Mouse (Mus musculus): ENCODE data around the gene Apol7a.
A peak's percentile ranks its signal among the peaks of the same experiment; 100 is the strongest.

The Apol7a gene

DNA sequence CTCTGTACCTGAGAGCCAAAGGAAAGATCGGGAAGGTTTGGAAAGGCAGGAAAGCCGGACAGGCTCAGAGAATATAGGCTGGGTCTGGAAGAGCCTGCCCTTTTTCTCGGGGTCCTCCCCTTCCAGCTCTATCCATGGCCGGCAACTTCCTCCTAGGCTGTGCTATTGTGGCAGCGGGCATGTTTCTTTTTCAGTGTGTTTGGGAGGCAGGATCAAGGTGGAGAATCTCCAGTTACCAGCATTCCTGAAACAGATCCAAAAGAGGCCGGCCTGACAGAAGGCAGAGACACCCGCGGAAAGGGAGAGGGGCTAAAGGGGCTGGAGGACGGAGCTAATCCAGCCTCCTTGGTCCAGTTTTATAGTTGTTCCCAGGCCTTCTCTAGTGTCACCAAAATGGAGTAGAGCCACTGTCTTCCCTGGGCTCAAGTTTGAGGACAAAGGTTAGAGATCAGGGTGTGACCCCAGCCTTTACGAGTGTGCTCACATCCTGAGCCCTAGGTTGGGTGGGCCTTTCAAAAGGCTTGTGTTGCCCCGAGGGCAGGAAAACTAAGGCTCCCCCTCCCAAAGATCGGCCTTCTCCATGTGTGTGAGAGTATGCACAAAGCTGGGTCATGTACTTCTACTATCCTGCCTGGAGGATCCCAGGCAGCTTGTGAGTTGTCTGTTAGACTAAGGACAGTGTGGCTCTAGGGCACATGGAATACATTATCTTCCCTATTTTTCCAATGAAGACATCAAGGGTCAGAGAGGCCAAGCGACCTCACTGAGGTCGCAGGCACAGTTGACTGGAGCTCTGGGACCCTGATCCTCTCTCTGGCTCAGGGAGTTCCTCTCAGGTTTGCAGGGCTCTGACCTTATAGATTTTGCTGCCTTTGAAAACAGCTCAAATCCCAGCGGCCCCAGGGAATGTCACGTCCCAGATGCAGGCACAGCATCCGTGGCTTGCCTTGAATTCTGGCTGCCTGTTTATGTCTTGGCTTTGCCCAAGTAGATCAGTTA lies 54.5 kb downstream of the Apol7a start:
- DNase-seq (ENCODE audit: low spot score): no peak

- peak; percentile 67 for DNase-seq (ENCODE audit: low spot score)
Observed at GRCm38 (mm10) chr15:77343527-77344091, 55.3 kb downstream of the Apol7a start.

GRCm38 (mm10) chr15:77342962-77343526 lies 55.9 kb downstream of the Apol7a start:
- no peak for DNase-seq (ENCODE audit: low spot score)

- no peak for DNase-seq (ENCODE audit: low spot score)
Observed at GRCm38 (mm10) chr15:77342005-77342404, 56.9 kb downstream of the Apol7a start.

- DNase-seq (ENCODE audit: low spot score): no peak
Observed at GRCm38 (mm10) chr15:77340581-77340980, 58.3 kb downstream of the Apol7a start.

DNA sequence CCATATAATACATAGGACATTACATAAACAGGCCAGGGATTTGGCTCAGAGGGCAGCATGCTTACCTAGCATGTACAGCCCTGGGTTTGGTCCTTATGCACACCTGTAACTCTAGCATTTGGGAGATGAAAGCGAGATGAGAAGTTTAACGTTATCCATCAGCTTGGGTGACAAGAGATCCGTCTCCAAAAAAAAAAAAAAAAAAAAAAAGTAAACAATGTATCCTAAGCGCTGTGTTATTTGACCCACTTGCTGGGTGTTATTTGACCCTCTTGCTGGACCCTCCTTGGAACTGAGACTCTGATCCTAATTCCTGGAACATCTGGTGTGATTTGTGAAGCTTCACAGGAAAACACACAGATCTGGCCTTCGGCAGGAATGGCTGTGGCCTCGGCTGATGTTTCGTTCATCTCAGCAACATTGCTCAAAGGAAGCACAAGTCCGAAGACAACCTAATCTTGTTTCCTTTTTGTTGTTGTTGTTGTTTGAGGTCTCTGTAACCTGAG lies 59.9 kb downstream of the Apol7a start:
- no peak for DNase-seq (ENCODE audit: low spot score)

DNA sequence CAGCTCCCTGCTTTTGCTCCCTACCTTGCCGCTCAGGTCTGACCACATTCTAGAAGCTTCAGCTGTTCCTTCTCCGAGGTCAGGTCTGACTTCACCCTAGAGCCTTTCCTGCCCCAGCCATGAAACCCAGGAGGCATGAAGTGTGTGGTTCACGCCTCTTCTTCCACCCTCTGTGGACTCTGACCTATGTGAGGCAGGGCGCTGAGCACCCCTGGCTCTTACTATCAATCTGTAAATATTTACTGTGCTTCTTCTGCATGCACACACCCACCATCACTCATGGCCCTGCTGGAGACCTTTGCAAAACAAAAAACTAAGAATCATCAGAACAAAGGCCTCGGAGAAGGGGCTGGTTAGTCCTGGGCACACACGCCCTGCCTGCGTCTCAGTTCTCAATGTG lies 60.5 kb downstream of the Apol7a start:
- no peak for DNase-seq (ENCODE audit: low spot score)
